Mouse (Mus musculus) cerebellum, adult 2 months (tissue): ENCODE results near the gene Gm47791.

Experiments
- CTCF ChIP-seq: fragments of 200-500 bp; IDR thresholded peaks from 2 replicates; pipeline ENCODE4 v1.5.1; 2011; ENCODE audit warnings: low read depth, mild to moderate bottlenecking, control low read depth, low read length, moderate library complexity, borderline replicate concordance; ENCODE audit not compliant: insufficient read depth
- POLR2A ChIP-seq: fragments of 200-500 bp; IDR thresholded peaks from 2 replicates; pipeline ENCODE4 v1.6.1; 2011; ENCODE audit warnings: low read length, control low read depth, borderline replicate concordance; ENCODE audit not compliant: insufficient read depth

GRCm38 (mm10) chr1:82725026-82725874, 45.8 kb downstream of the Gm47791 start:
- TF ChIP-seq CTCF (no peak), POLR2A (no peak)
